Mouse (Mus musculus): ENCODE measurements at regions not wholly inside any gene's neighbourhood (a gene's known extent, or its start where the extent isn't known, plus 50 kb on each side); places are given as distances from the start of the nearest gene placed in this dataset.

GRCm38 (mm10) chr7:70591361-70592256 is 225.1 kb upstream of the Nr2f2 start:
- TF ChIP-seq CTCF (conservative IDR thresholded peaks at IDR 0.05; ENCODE audit: low read length) (no peak), POU5F1 (IDR thresholded peaks at IDR 0.05; ENCODE audit: borderline replicate concordance, low read length) (no peak), NANOG (IDR thresholded peaks at IDR 0.05; ENCODE audit: borderline replicate concordance, low read length) (peak; percentile 90)

Measured in E14TG2a.4 (cell line).